Mouse (Mus musculus): ENCODE results near the gene Arid1b.

DNA sequence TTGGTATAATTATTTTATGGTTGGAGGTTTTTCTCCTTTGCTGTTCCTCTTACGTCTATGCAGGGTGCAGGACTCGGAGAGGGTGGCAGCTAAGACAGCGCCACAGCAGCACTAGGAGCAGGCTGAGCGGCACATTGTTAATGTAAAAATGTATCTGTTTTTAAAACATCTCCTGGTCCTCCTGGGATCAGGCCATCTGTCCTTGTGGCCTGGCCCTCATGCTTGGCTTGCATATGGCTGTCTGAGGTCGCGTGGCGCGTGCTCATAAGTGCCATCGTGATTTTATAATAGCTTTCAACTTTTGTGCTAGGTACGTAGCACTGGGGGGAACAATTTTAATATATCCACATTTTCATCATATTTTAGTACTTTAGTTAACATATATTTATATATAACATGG, 201.9 kb downstream of the Arid1b start:
- no peak for TF ChIP-seq MAFK (IDR thresholded peaks at IDR 0.05; ENCODE audit: insufficient read depth, low read depth, low read length)
- TF ChIP-seq CHD2 (IDR thresholded peaks at IDR 0.05; ENCODE audit: low read depth, low read length), result no peak
- no peak for TF ChIP-seq ZC3H11A (IDR thresholded peaks at IDR 0.05; ENCODE audit: borderline replicate concordance, low read depth, low read length)

Measured in ES-E14 (cell line).